Mouse (Mus musculus): ENCODE measurements around the gene Mfsd5. TPM values are rescaled to one million over a fixed set of nuclear protein-coding genes. Genes with fewer than 3 reads are reported as not detected.

The Mfsd5 gene
- total RNA-seq, 4 experiments from 2014 or later = 38.3 to 48.5 (median 42.1) TPM

DNA sequence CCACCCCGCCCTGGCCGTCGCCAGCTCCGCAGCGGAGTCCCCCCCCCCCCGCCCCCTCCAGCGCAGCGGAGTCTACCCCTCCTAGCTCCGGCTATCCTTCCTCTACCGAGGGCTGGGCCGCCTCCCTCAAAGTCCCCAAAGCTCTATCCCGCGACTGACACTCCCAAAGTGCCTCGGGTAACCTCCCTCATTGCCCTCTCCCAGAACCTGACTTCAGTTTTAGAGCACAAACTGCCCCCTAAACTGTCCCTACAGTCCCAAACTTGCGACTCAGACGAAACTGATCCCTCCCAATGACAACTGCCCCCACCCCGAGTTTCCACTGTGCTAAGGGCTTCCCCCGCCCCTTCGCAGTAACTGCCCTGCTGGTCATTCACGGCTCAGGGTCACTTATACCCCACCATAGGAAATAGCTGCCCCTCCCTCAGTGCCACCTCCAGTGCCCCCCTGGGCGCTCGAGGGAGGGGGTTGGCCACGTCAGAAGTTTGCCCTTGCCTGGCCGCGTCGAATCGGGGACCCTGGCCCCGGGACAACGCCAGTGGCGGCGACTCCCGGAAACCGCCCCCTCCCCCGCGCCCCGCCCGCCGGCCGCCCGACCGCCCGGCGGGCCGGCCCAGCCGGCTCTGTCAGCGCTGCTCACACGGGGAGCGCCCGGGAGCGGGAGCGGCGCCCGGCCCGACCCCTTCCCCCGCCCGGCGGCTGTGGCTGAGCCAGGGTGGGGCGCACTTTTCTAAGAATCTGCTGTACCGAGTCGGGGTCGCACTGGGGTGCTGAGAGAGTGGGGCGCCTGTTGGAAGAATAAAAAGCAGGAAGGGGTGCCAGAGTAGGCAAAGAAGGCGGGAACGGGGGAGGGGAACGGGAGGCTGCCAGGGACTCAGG, 31.8 kb upstream of the Mfsd5 start:
- DNase-seq (ENCODE audit: low spot score in 2 of 2) = no peak

DNA sequence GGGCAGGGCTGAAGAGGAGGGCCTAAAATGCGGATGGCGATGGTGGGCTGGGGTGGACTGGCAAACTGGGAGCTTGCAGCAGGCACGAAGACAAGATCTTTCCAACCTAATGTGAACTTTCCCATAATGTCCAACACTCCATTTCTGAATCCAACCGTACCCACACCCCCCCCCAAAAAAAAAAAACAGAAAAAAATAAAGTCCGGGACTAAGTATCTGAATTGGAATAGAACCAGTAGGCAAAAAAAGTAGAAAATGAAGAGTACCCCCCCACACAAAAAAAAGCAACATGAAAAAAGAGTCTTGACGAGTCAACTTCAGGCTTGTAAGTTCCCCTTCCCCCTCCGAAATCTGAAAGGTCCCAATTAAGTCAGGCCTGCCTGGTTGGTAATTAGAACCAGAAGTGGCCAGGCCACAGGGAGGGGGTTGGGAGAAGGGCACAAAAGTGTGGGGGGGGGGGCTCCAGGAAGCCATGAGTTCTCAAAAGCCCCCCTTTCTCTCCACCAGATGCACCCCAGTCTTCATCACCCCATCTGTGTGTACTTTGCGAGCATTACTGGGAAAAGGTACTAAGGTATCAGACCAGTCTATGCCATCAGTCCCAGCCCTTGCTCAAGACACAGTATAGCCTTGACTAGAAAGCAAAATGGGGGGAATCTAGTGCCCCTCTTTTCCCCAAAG, 31.0 kb upstream of the Mfsd5 start:
- DNase-seq (ENCODE audit: low spot score in 2 of 2) = no peak

DNA sequence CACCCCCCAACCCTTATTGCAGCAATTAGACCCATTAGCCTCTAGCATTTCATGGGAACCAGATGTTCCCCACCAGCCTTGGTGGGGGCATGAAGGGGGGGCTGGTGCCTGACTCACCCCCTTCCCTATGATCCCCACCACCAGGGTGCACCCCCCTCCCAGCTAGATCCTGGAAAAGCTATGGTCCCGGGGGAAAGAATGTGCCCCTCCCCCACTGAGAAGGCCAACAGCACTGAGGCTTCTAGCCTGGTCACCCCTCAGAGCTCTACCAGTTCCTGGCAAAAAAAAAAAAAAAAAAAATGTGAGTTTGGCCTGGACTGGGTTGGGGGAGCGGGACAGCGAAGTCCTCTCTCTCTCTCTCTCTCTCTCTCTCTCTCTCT, 30.5 kb upstream of the Mfsd5 start:
- DNase-seq (ENCODE audit: low spot score in 2 of 2) = no peak

DNA sequence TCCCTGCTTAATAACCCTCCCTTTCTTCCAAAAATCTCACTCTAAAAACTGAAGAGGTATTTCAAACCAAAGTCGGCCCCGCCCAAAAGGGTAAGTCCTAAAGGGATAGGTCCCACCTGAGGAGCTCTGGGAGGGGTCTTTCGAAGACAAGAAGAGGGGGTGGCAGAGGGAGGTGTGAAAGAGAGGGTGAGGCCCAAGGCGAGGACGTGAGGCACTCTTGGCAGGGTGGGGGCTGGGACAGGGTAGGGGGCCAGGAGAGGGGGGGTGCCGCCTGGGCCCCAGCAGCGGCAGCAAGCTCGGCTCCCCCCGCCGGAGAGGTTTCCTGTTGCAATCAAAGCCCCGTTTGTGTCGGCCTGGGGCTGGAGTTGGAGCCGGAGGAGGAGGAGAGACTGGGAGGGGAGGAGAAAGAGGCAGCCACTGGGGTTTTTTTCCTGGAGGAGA, 30.0 kb upstream of the Mfsd5 start:
- DNase-seq (ENCODE audit: low spot score in 2 of 2) = no peak

GRCm38 (mm10) chr15:102249967-102250366, 29.3 kb upstream of the Mfsd5 start:
- no peak for DNase-seq (ENCODE audit: low spot score in 2 of 2)

GRCm38 (mm10) chr15:102250521-102250920, 28.7 kb upstream of the Mfsd5 start:
- DNase-seq (ENCODE audit: low spot score in 2 of 2) = no peak

- no peak for DNase-seq (ENCODE audit: low spot score in 2 of 2)
These were observed 23.6 kb upstream of the Mfsd5 start for GRCm38 (mm10) chr15:102255547-102256255.

DNA sequence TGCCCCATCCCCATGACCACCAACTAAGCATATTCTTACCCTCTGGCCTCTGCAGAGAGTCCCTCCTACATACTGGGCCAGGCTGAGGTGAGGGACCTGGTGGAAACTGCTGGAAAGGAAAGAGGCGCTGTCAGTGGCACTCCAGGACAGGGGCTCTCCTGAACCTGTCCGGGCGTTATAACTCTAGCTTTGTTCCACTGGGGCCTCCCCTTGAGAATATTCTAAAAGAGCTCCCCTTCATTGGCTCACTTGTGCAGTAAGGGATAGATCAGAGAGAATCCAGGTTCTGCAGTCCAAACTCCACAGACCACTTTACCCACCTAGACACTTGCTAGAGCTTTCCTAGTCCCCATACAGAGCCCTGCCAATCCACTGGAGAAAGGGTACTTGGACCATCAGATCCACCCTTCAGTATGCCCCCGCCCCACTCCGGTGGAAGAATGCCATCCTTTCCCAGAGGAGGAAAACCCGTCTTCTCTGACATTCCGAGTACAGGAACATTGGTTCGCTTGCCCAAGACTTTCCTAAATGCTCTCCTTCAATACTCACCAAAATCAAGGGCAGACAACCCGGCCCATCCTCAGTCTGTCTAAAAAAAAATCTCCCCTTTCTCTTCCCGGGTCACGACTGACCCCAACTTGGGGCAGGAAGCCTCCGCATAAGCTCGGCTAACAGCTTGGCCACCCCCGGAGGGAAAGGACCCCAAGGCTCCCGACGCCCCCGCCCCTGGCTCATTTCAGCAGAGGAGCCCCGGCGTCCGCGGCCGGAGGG, 22.6 kb upstream of the Mfsd5 start:
- DNase-seq (ENCODE audit: low spot score in 2 of 2) = no peak

GRCm38 (mm10) chr15:102257202-102258075, 21.8 kb upstream of the Mfsd5 start, which contains the start of gene Rarg:
Gene Rarg (minus strand): TSS chr15:102257517.
- DNase-seq (ENCODE audit: low spot score in 2 of 2) = no peak

DNA sequence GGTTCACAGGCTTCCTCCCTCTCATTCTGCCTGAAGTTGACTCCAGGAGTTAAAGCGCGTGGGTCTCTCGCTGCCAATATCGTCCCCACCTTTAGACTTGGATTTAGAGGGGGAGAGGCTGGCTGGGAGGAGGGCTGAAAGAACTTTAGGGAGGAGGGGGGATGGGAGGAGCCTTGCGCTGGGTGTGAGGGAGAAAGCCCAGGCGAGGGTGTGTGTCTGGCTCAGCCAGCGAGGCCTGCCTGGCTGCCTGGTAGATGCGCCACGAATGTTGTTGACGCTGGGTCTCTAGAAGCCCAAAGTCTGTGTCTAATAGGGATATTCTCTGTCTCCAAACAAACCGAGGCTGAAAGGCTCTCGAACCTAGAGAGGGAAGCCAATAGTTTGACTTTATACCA, 21.2 kb upstream of the Mfsd5 start:
- no peak for DNase-seq (ENCODE audit: low spot score in 2 of 2)

GRCm38 (mm10) chr15:102258581-102259253, 20.5 kb upstream of the Mfsd5 start:
- DNase-seq (ENCODE audit: low spot score in 2 of 2) = no peak

GRCm38 (mm10) chr15:102262582-102262981, 16.7 kb upstream of the Mfsd5 start:
- peak in 1 of 2 experiments; percentile 77 for DNase-seq (ENCODE audit: low spot score in 2 of 2)

DNA sequence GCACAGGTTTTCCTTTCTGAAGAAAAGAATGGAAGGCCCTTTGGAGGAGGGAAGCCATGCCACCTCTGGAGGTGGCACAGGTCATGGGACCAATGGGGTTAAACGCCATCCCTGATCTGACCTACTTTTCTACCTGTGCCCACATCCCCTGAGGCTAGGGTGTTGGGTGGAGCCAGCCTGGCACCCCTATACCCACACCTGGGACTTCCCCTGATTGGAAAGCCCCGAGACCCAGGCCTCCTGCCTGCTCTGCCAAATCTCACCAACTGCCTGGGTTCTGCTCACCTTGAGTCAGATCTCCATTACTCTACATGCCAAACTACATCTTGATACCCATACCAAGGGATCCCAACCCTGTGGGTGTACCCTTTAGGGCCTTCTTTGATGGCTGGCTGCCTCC, 16.2 kb upstream of the Mfsd5 start:
- no peak for DNase-seq (ENCODE audit: low spot score in 2 of 2)

DNA sequence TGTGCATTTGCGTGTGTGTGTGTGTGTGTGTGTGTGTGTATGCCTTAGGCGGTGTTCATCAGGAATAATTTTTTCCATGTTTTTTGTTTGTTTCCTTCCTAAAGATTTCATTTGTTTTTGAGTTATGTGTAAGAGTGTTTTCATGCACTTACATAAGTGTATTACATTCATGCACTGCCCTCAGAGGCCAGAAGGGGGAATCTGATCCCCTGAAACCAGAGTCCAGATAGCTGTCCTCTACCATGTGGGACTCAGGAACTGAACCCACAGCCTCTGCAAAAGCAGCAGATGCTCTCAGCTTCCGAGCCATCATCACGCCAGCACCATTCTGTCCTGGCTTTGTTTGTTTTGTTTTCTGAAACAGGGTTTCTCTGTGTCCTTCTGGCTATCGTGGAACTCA, 13.7 kb upstream of the Mfsd5 start:
- no peak for DNase-seq (ENCODE audit: low spot score in 2 of 2)

- DNase-seq (ENCODE audit: low spot score in 2 of 2) = no peak
These were observed 8.8 kb upstream of the Mfsd5 start, which contains the start of gene Gm9918 for GRCm38 (mm10) chr15:102270274-102270960. Gene Gm9918 (plus strand): TSS chr15:102270563.

DNA sequence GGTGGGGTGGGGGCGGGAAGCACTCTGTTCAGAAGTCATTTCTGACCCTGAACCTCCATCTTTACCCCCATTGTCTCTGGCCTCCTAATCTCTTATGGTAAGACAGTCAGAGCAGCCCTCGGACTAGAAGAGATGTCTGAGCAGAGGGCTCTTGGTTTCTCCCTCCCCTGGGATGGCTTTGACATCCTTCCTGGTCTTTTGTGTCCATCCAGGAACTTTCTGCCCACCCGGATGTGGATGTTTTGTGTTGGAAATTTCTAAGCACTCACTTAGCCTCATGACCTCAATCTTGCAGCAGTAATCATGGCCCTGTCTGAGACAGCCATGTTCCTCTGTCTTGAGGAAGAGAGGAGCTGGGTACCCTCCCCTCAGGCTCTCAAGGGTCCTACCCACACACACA, 7.8 kb upstream of the Mfsd5 start:
- DNase-seq (ENCODE audit: low spot score in 2 of 2) = no peak

DNA sequence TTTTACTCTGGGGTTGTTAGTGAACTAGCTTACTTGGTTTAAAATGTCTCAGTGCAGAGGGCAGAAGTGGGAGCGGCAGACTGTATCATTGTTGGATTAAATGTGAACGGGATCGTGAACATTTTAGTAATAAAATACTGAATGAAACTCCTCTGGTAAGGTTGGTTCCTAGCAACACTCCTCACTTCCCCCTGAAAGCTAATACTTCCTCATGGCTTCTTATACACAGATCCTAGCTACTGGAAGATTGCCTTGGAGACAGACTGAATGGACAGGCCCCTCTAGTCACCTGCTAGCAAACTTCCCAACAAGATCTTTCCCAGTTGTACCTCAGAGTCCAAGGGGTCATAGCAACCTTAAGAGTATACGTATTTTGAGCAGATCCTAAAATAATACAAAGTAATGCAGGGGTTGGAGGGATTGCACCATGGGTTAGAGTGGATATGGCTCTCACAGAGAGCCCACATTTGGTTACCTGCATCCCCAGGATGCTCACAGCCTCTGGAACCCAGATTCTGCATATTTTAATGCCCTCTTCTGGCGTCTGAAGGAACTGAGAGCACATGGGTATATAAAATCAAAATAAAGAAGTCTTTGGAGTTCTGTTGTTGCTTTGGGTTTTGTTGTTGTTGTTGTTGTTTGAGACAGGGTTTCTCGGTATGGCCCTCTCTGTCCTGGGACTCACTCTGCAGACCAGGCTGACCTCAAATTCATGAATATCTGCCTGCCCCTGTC, 5.1 kb upstream of the Mfsd5 start:
- DNase-seq (ENCODE audit: low spot score in 2 of 2) = no peak

GRCm38 (mm10) chr15:102278726-102279091, 545 bp upstream of the Mfsd5 start:
- no peak for DNase-seq (ENCODE audit: low spot score in 2 of 2)
